Mouse (Mus musculus) 3T3-L1 (cell line): ENCODE results near the gene Atp2b2.

Experiments
- DNase-seq: peaks from one replicate; pipeline ENCODE4 v3.0.0-alpha.2; 2015; ENCODE audit warnings: low read depth, low spot score

The Atp2b2 gene

DNA sequence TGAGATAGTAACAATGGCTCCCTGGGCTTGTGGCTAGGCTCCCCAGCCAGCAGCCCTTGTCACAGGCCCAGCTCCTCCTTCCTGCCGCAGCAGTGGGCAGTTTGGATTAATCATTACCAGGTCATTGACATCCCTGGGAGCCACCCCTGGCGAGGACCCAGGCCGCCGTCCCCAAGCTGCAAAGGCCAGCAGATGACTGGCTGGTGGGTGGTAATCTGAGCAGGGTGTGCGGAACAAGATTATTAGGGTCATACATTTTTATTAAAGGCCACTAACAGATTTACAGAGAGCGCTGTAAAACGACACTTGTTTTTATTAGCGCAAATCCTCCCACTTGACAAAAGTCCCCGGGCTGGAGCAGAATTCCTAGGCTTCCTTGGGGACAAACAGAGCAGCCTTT lies 29.6 kb downstream of the Atp2b2 start:
- no peak for DNase-seq

DNA sequence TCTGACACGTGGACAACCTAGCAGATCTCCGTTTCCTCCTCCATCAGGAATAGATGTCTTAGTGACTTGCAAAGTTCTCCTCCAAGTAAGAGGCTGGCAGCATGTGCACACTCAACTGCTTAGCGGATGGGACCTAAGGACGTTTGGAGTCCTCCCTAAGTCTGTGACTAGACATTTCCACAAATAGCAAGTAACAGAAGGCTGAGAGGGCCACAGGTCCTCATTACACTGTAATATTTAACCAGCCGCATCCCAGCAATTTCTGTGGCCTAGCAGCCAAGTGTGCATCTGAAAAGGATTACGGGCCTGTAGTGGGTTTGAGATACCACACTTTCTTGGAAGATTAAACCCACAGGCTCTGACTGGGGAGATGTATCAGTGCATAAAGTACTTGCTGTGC lies 30.4 kb downstream of the Atp2b2 start:
- no peak for DNase-seq

DNA sequence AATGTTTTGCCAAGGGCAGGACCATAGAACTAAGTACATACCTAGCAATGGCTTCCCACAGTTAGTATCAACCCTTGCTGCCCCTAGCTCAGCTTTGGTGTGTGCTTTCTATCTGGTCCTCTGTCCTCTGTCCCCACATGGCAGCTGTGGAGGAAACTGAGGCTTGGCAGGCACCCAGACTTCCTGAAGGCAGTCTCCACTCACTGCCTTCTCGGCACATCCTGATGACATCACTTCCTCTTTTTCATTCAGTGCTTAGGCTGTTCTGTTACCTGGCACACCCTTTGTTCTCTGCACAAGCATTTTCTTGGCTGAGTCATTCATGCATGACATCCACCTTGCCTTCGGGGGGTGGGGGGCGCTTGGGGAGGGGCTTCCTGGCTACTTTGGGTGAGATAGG lies 38.6 kb downstream of the Atp2b2 start:
- DNase-seq, result no peak

DNA sequence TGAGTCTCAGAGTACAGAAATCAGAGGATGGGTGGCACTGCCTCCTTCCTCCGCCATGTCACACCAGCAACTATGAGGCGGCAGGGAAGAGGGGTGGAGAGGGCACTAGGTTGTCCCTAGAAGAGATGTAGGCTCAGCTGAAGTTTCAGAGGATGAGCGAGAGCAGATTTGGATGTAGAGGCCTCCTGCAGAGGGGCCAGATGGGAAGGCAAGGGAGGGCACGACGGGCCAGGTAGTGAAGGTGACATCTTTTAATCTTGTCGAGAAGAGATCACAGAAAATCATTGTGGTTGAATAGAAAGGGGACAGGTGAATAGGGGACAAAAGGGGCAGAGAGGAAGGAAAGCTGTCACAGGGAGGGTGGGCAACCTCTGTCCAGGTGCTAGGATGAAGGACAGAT lies 41.5 kb downstream of the Atp2b2 start:
- no peak for DNase-seq

DNA sequence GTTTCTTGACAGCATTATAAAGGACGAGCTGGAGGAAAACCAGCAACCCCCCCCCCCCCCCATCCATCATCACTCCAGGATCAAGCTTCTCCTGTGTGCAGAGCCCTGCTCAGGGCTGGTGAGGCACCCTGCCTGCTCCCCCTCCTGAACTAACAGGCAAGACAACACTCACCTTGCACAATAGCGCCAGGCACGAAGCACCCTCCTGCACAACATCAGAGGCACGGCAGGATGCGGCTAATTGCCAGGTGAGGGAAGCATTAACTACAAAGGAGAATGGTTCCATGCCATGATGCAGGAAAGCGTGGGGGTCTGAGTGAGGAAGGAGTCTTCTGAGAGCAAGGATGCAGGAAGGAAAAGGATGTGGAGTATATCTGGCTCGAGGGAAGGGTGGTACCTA lies 42.1 kb downstream of the Atp2b2 start:
- no peak for DNase-seq

- no peak for DNase-seq
Observed at GRCm38 (mm10) chr6:113998413-113998812, 44.0 kb downstream of the Atp2b2 start.

DNA sequence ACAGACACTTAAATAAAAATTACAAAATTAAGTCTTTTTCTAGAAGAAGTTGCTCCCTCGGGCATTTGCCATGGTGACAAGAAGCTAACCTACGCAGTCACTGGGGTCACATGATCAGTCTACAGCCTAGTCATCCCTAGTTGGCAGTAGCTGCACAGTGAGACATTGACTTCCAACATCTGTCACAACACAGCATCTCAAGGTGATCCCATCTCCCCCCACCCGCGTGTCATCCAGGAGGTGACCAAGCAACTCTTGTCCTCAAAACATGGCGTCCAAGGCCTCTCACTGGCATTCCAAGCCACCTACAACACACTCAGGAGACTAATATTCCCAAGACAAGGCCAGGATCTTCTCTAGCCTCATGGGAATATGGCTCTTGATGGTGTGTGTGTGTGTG lies 48.2 kb downstream of the Atp2b2 start:
- no peak for DNase-seq

DNA sequence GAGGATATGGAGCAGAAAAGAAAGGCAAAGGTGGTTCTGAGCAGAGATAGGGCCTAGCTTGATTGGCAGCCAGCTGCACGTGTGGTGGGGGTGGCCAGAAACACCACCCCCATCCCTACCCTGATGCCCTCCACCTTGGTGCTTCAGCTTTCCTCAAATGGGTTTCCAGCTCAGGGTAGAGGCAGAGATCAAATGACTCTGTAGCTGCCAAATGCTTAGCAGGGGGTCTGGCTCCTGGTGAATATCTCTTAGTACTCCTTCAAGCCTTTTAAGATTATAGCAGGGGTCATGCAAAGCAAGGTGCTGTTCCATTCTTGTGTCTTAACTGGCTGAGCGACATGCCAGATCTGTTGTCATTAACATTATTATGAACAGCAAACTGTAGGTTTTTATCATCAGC lies 50.3 kb downstream of the Atp2b2 start:
- DNase-seq, result no peak

GRCm38 (mm10) chr6:113991482-113991881 lies 50.9 kb downstream of the Atp2b2 start:
- DNase-seq, result no peak

GRCm38 (mm10) chr6:113990044-113990443 lies 52.4 kb downstream of the Atp2b2 start:
- DNase-seq, result peak; percentile 5

GRCm38 (mm10) chr6:113988521-113988920 lies 53.9 kb downstream of the Atp2b2 start:
- DNase-seq, result no peak

DNA sequence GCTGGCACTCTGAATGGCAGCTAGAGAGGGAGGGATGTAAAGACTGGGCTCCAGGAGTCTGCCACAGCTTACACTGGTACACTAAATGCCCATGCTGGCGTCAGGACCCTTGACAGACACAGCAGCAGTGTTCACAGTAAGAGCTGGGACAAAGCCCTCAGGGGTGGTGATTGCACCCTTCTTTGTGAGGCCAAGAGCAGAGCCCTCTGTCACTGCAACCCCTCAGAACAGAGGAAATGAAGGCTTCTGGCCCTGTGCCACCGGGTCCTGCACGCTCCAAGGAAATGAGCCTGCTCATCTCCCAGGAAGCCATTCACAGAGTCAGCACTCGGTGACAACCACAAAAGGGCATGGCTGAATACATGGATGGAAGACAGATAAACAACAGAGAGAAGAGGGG lies 55.7 kb downstream of the Atp2b2 start:
- DNase-seq, result no peak

- DNase-seq, result no peak
Observed at GRCm38 (mm10) chr6:113978673-113979072, 63.7 kb downstream of the Atp2b2 start.

- DNase-seq, result no peak
Observed at GRCm38 (mm10) chr6:113978091-113978650, 64.2 kb downstream of the Atp2b2 start.

- no peak for DNase-seq
Observed at GRCm38 (mm10) chr6:113970900-113971299, 71.5 kb downstream of the Atp2b2 start.

DNA sequence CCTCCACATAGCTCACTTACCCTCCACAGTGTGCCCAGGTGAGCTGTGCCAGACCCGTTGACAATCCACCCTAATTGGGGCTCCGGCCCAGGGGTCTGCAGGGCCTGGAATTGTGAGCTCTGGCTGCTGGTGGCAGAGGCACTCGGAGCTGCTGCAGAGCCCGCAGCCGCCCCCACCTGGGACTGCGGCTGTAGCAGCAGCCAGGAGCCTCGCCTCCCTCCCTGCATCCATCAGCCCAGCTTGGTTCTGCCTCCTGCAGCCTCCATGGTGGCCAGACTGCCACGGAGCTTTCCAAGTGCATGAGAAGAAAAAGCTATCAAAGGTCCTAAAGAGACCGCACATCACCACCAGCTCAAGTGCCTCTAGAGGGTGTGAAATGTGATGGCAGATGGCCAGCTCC lies 71.9 kb downstream of the Atp2b2 start:
- no peak for DNase-seq

DNA sequence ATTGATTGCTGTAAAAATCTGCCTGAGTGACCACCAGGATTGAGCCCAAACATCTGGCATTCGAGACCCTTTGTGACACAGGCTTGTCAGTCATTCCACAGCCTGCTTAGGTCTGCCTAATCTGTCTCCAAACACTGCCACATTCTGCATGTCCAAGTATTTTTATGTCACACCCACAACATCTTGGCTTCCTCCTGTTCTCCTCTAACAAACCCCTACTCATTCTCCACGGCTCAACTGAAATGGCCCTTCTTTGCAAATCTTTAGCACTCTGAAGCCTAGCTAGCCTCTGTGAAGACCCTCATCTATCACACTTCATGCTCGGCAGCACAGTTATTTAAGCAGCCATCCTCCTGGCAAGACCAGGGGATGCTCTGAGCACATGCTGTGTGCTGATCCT lies 72.7 kb downstream of the Atp2b2 start:
- DNase-seq, result no peak

- DNase-seq, result peak; percentile 48
Observed at GRCm38 (mm10) chr6:113962811-113963210, 79.6 kb downstream of the Atp2b2 start.

DNA sequence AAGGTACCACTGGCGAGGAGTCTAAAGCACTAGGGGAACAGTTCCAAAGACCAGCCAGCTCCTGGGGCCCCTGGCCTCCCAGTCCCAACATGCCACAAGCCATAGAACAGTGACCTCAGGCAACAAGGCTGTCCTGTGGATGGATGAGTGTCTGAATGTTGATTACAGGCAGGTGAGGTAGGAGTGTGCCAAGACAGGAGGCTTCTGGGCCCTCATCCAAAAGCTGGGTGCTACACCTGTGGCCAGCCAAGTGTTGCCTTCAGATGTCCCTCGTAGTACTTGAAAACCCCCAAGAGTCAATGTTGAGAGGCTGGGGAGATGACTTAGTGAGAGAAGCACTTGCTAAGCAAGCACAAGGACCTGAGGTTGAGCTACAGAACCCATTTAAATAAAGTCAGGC lies 80.8 kb downstream of the Atp2b2 start:
- no peak for DNase-seq

- DNase-seq, result no peak
Observed at GRCm38 (mm10) chr6:113959336-113959735, 83.1 kb downstream of the Atp2b2 start.

DNA sequence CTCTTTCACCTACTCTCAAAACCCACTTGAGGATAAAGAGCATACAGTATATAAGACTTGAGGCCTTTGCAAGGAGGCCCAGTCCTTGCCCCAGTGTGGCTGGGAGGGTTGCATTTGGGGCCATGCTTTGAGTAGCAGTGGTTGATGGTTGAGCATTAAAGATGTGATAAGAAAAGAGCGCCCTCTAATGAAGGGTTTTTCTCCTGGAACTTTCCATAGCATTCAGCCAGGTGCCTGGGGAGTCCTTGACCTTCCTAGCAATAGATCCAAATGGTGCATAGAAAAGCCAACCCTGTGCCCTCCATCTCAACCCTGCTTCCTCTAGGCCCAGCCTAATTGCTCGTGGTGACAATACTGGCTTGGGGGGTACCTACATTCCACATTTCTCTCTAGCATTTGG lies 83.7 kb downstream of the Atp2b2 start:
- no peak for DNase-seq

DNA sequence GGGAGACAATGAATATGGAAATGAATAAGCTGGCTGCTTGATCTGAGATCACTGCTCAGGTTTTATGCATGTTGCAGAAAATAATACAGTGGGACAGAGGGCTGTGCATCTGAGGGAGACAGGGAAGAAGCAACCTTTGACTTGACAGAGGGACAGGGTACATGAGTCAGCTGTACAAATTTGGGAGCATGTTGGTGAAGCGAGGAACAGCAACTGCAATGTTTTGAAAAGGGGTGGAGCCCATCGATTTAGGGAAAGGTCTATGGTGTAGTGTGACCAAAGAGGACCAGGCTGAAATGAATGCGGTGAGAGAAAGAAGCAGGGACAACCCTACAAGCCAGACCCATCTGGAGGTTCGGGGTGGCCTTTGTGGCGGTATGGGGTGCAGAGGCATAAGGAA lies 84.4 kb downstream of the Atp2b2 start:
- DNase-seq, result no peak

- no peak for DNase-seq
Observed at GRCm38 (mm10) chr6:113957232-113957940, 85.0 kb downstream of the Atp2b2 start.

DNA sequence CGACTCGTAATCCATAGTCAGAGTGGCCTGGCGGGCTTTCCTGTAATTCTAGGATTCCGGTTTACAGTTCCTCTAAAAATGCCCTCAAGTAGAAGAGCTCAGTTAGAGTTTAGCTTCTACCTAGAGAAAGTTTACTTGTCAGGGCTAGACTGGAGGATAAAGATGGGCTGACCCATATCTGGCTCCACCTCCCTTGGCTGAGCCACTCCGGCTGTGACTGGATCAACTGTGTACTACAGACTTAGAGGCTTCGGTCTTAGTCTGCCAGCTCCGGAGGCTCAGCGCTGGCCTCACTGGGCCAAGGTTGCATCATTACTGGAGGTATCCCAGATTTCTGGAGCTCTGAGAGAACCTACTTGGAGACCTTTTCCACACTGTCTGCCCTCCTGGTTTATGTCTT lies 94.9 kb downstream of the Atp2b2 start:
- DNase-seq, result peak; percentile 13
